Mouse (Mus musculus) right cerebral cortex, adult 18-20 months (tissue): ENCODE measurements at regions not wholly inside any gene's neighbourhood (a gene's known extent, or its start where the extent isn't known, plus 50 kb on each side); places are given as distances from the start of the nearest gene placed in this dataset.

ENCODE experiments used
- DNase-seq: peaks from one replicate; pipeline ENCODE4 v3.0.0; 2022; ENCODE audit warnings: mixed read lengths

DNA sequence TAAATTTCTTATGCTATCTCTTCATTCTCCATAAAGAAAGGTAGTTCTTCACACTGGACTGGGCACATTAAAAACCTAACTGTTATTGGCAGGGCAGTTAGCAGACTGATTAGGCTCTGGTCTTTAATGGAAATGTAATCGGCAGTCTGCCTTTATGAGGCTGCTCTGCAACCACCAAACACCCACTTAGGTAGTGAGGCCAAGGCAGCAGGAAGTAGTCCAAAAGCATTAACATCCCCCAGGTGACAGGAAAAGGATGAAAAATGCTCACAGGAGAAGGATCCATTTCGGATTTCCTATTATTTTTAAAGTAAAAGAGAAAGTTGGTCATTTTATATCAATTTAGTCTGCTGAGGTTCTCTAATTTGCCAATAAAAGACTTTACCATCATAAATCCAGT, 528.9 kb upstream of the Dppa4 start:
- no peak for DNase-seq

DNA sequence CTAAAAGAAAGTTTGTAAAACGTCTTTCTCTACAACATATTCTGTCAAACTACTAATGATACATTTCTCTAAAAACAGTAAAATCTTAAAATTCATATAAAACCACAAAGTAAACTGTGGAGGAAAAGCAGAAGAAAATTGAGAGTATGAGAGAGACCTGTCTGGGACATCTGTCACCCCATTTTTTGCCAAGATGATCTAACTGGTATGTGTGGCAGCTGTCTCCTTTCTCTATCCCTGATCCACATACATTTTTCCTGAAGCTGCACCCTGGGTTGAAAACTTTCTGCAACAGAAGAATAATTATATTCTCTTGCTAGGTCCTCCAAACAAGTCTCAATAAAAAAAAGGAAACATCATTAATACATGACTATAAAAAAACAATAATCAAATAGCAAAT, 525.2 kb upstream of the Dppa4 start:
- DNase-seq = no peak

DNA sequence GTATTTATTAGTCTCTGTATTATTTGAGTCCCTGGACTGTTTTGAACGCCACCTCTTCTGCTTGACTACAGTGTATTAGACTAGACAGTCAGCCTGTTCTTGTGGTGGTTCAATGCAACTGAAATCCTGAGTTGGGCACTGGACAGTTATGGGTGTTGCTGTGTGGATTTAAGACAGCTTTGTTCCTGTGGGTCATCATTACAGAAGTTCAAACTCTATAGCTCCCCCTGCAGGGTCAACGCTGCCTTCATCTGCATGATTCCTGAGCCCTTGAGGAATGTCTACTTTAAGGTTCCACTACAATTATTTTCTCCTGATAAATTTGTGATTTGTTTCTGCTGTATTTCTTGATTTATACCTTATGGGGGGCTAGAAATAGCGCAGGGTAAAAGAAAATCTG, 517.8 kb upstream of the Dppa4 start:
- peak; percentile 24 for DNase-seq

DNA sequence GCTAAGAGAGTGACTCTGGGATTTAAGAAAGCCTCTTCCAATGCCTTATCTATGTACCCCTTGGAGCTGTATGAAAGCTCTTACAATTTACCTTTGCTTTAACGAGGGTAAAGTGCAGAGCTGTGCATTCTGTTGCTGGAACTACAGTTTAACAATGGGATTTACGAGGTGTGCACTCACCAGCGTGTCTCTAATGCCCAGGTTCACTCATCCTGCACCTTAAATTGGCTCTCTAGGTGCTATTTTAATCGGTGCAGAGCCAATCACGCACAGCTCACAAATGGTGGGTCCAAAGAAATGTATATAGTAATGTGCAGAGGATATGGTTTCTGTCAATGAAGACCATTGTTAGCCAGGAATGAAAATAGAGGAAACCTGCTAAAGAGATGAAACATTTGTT, 495.0 kb upstream of the Dppa4 start:
- no peak for DNase-seq

DNA sequence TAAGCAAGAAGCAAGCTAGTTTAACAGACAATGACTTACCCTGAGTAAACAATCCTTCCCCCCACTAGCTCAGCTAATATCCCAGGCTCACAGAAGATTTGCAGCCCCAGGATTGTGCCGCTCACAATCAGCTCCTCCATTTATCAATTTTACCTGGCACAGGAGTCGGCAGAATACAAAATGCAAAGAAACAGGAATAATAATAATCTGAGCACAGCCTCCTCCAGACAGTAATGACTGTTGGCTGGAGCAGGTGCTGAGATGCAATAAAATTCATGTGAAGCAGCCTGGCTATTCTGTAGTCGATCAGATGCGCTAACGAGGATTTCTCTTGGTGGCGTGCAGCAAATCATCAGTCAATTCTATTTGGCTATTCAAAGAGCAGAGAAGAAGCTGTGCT, 492.9 kb upstream of the Dppa4 start:
- DNase-seq = no peak

DNA sequence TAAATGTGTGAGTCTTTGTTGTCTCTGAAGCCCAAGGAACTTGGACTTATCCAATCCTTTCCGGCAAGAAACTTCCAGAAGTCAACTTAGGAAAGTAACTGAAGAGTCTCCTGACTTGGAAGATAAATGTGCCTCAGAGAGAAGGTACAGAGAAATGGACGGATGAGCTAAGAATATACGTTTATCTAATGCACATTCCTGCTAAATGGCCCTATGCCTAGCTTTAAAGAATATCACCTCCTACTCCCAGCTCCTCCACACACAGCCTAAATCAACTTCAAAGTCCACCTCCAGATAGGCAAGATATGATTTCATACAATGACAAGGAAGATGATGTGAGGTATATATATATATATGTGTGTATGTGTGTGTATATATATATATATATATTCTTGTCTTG, 492.1 kb upstream of the Dppa4 start:
- peak; percentile 20 for DNase-seq

DNA sequence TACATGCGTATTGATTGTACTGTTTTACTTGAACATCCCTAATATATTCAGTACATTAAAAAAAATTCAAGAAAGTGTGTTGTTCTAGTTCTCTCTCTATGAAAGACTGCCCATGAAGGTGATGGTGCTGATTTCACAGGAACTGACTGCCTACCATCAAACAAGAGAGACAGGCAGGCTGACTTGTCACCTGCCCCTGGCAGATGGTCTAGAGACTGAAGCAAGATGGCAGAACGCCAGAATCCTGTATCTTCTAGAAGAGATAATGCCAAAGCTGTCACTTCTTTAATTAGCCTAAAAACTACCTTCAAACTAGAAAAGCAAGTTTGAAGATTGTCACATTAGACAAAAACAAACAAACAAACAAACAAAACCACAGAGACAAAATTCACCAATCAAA, 484.7 kb upstream of the Dppa4 start:
- DNase-seq = no peak

DNA sequence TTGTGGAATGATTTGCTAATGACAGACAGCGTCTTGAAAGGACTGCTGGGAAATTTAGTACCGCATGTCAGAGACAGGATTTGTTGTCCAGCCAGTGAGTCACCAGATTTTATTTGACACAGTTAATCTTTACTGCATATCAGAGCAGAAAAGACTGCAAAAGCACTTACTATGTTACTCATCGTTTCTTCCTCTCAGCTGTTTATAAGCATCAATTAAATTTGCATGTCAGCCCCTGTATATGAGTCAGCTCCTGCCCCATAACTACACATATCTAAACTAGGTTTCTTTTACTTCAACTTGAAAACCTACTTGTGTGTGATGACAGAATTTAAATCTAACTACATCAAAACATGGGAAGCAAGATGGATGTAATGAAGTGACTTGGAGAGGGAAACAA, 440.4 kb upstream of the Dppa4 start:
- no peak for DNase-seq

DNA sequence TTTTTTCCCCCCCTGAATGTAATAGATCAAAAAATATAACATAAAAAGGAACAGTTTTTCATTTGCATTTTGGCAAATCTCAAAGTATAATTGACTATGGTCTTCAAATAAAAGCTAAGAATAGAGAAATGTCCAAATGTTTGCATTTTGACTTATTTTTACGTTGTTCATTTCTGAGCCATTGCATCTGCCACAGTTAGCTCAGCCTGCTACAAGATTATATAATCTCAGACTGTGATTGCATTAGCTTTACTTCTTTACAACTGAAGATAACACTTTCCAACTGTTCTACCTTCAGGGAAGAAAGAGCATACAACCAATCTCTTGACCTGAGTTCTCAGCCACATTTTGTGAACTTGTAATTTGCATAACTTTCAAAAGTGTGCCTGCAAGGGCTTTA, 431.9 kb upstream of the Dppa4 start:
- no peak for DNase-seq

DNA sequence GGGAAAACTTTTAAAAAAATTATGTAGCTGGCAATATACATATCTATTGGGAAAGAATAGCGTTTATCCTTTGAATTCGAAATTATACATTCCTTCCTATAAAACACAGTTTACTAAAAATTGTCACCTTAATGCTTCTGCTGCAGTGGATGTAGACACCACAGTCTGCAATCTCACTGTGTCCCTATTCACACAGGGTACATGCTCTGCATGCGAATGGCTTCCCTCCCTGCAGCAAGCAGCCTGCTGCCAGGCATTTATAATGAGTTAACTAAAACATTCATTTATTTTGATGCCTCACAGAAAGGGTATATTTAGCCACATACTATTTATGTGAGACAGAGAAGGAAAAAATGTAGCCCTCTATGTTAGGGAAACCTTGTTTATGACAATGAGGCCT, 423.7 kb upstream of the Dppa4 start:
- DNase-seq = no peak

DNA sequence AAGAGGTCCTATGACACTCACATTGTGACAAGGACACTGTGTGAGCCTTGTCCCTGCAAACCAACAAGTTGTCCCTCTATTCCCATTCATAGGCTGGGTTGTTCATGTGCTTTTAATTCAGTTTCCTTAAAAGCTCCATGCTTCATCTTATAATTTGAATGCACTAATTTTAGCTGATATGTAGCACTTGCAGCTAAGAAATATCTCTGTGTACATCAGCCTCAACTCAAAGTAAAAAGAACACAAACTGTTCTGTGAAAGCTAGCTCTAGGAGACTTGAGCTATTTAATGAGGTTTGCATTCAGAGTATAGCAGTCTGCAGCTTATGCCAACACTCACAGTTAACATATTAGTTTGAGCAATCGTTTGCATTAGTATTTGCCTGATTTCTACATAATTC, 408.3 kb upstream of the Dppa4 start:
- DNase-seq = no peak

DNA sequence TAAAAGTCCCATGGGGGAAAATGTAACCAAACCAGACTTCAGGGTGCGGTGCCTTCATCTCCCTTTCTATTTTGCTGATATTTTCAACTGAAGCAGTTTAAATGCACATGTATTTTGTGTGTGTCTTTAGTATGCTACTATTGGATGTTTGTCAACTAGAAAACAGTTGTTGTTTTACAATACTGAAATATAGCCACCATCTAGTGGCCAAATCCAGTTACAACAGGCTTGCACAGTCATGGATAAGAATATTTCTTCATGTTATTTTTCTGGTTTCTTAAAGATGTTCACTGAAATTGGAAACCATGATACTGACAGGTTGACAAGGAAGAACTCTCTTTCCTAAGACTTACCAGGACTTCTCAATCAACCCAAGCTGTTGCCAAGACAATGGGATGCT, 400.1 kb upstream of the Dppa4 start:
- DNase-seq = peak; percentile 9

DNA sequence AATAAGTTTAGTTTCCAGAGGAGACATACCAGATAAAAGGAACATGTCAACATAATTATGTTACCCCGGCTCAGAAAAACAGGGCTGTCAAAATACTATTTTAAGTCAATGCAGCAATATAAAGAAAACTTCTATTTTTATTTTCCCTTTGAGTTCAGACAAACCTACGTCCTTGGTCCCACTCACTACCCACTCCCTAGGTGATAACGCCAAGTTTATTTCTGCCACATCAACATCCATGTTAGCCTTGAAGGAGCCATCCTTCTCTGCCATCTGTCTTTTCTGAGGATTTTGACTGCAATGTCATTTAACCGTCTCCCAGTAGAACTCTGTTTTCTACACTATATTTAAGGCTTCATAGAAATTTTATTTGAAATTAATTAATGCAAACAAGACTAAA, 396.5 kb upstream of the Dppa4 start:
- peak; percentile 10 for DNase-seq

DNA sequence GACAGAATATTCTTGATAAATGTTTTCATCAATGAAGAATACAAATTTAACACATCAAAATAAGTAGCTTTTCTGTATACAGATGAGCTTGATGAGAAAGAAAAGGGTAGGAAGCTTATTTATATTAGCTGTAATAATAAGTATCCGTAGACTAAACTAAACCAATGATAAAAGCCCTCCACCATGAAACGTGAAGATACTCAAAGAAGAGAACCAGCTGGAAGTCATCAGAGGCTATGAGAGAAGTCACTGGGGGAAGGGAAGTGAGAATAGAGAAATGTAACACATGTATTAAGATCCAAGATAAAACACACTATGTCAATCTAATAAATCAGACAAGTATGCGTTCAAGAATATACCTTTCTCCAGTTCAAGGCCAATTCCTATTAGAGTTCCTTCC, 382.7 kb upstream of the Dppa4 start:
- no peak for DNase-seq

DNA sequence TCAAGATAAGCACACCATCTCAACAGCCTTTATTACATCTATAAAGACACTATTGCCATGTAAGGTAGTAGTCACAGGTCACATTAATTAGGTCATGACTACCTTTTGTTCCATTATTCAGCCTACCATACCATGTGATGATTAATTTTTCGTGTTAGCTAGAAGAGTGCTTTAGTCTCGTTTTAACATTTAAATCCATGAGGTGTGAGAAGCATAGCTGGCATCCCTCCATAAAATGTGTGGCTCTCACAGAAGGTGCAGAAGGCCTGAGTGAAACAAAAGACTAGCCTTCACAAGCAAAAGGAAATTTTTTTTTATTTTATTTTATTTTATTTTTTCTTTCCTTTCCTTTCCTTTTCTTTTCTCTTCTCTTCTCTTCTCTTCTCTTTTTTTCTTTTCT, 345.5 kb upstream of the Dppa4 start:
- DNase-seq = no peak
